14 mouse cellular contexts compared by ENCODE assay signal in the genomic region with DNA sequence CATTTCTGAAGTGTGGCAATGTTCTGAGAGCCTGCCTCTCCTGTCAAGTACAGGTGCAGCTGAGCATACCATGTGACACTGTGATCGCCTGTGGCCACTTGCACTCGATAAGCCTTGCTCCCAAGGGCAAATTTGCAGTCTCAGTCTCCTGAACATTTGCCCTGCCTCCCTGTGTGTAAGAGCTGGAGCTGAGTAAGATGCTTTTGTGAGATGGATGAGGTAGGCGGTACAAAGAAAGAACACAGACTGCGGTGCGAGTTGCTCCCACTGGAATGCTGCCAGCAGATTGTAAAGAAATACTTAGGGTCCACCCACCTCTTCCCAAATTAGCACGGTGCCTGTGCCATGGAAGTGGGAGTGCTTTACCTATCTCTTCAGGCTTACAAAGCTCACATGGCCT. TPM values are rescaled to one million over a fixed set of nuclear protein-coding genes. Genes with fewer than 3 reads are reported as not detected.
DNase-seq lines count a peak whose midpoint lies in the region; ATAC-seq and TF ChIP-seq lines count a peak whose summit lies in the region.
"Had no signal": no experiment of that assay in that cellular context is flagged by ENCODE, and none has a peak within 500 bp of the region (broad histone marks: within the 10 kb centered on the region; RNA-seq: fewer than 3 reads in every experiment).

No protein-coding gene starts in this region.

- no peak overlapping the region for H3K4me3 ChIP-seq in cerebellum, adult 2 months (replicated peaks; ENCODE audit: insufficient read depth, low read depth, low read length)
- H3K4me3 ChIP-seq in stomach, embryonic 16.5 days (replicated peaks; ENCODE audit: low read length): no peak overlapping the region
- no peak overlapping the region for H3K4me3 ChIP-seq in stomach, postnatal 0 days (ENCODE audit: low read depth, low read length)
- no peak overlapping the region for H3K4me3 ChIP-seq in lung, adult 2 months (replicated peaks; ENCODE audit: extremely low read depth, low read depth, low read length)
- H3K4me3 ChIP-seq: hindbrain, embryonic 10.5 days had no signal

- H3K4me1 ChIP-seq in cerebellum, adult 2 months (ENCODE audit: control insufficient read depth, insufficient read depth, low read length): peaks cover 39% of the 10 kb centered on the region
- peaks cover 29% of the 10 kb centered on the region for H3K4me1 ChIP-seq in stomach, embryonic 16.5 days (ENCODE audit: control insufficient read depth, insufficient read depth, low read length)
- H3K4me1 ChIP-seq in stomach, postnatal 0 days (replicated peaks; ENCODE audit: control insufficient read depth, insufficient read depth): peaks cover 18% of the 10 kb centered on the region
- H3K4me1 ChIP-seq in lung, adult 2 months (ENCODE audit: control insufficient read depth, insufficient read depth, low read length): peaks cover 12% of the 10 kb centered on the region; the same call in 1 of the 2 replicates
- H3K4me1 ChIP-seq: hindbrain, embryonic 10.5 days had no signal

- WGBS in cerebellum, adult 2 months: 50% methylated on average over 6 of the region's 6 CpGs
- 46% methylated on average over 6 of the region's 6 CpGs for WGBS in stomach, embryonic 16.5 days
- WGBS in stomach, postnatal 0 days: 23% methylated on average over 6 of the region's 6 CpGs
- 28% methylated on average over 6 of the region's 6 CpGs for WGBS in lung, adult 2 months

- H3K4me2 ChIP-seq in stomach, embryonic 16.5 days (ENCODE audit: low read depth, low read length): no peak overlapping the region
- no peak overlapping the region for H3K4me2 ChIP-seq in stomach, postnatal 0 days (replicated peaks; ENCODE audit: low read depth)
- H3K4me2 ChIP-seq: midbrain, embryonic 11.5 days had no signal

- H3K9me3 ChIP-seq in stomach, embryonic 16.5 days (replicated peaks; ENCODE audit: control insufficient read depth, low read length): no peaks in the 10 kb centered on the region
- no peaks in the 10 kb centered on the region for H3K9me3 ChIP-seq in stomach, postnatal 0 days (ENCODE audit: control insufficient read depth, low read length)
- H3K9me3 ChIP-seq: G1E; hindbrain, embryonic 10.5 days had no signal

- no peak overlapping the region for H3K9ac ChIP-seq in stomach, embryonic 16.5 days (ENCODE audit: low read length)
- H3K9ac ChIP-seq in stomach, postnatal 0 days (ENCODE audit: low read length): no peak overlapping the region

- H3K36me3 ChIP-seq in stomach, embryonic 16.5 days (ENCODE audit: control insufficient read depth, insufficient read depth, low read length): peaks cover 34% of the 10 kb centered on the region; the same call in 1 of the 2 replicates
- H3K36me3 ChIP-seq in stomach, postnatal 0 days (ENCODE audit: control insufficient read depth, insufficient read depth, low read length): peaks cover 40% of the 10 kb centered on the region

- TF ChIP-seq EP300 in stomach, postnatal 0 days (optimal IDR thresholded peaks at IDR 0.05): no peak

- no peak overlapping the region for H3K27ac ChIP-seq in cerebellum, adult 2 months (ENCODE audit: insufficient read depth, low read length)
- no peak overlapping the region for H3K27ac ChIP-seq in stomach, embryonic 16.5 days (ENCODE audit: low read length)
- no peak overlapping the region for H3K27ac ChIP-seq in stomach, postnatal 0 days (replicated peaks)
- H3K27ac ChIP-seq: hindbrain, embryonic 10.5 days; kidney, postnatal 0 days had no signal

- TF ChIP-seq POLR2A in cerebellum, adult 2 months (IDR thresholded peaks at IDR 0.05; ENCODE audit: borderline replicate concordance, insufficient read depth, low read length): no peak
- TF ChIP-seq POLR2A in lung, adult 2 months (IDR thresholded peaks at IDR 0.05; ENCODE audit: borderline replicate concordance, extremely low read depth, low read depth, low read length): no peak

- no peaks in the 10 kb centered on the region for H3K27me3 ChIP-seq in cerebellum, adult 2 months (ENCODE audit: control insufficient read depth, insufficient read depth, low read length)
- H3K27me3 ChIP-seq in stomach, embryonic 16.5 days (ENCODE audit: control insufficient read depth, insufficient read depth, low read length): no peaks in the 10 kb centered on the region
- H3K27me3 ChIP-seq in stomach, postnatal 0 days (ENCODE audit: control insufficient read depth, insufficient read depth, low read length): no peaks in the 10 kb centered on the region

- 0 out of 2 replicates have a peak, but pooled peaks have one; percentile 6 for ATAC-seq in stomach, embryonic 16.5 days (ENCODE audit: insufficient read depth, low FRiP score)
- no peak for ATAC-seq in stomach, postnatal 0 days (ENCODE audit: low FRiP score, low TSS enrichment)
- no peak for ATAC-seq in inflammation-experienced regulatory T-cells, adult 6 months

- DNase-seq in cerebellum, adult 9-10 months: peak; percentile 20
- DNase-seq in cerebellum, adult 2 months: no peak
- no peak for DNase-seq in stomach, postnatal 0 days (ENCODE audit: low spot score)
- DNase-seq in lung, adult 2 months: peak; percentile 26
- no peak for DNase-seq in thymus, postnatal 0 days (ENCODE audit: low spot score)
- no peak for DNase-seq in c-Kit-positive CD71-positive TER-119-positive erythroid progenitor cells, embryonic 14.5 days (ENCODE audit: low spot score)
- DNase-seq: adrenal gland, postnatal 14 days; thymus, postnatal 36 days had no signal

- TF ChIP-seq CTCF in cerebellum, adult 2 months (IDR thresholded peaks at IDR 0.05; ENCODE audit: borderline replicate concordance, insufficient read depth, low read depth, low read length): no peak
- no peak for TF ChIP-seq CTCF in stomach, postnatal 0 days (IDR thresholded peaks at IDR 0.05; ENCODE audit: low read depth)
- TF ChIP-seq CTCF in lung, adult 2 months (IDR thresholded peaks at IDR 0.05; ENCODE audit: insufficient read depth, low read length): no peak

RNA-seq across cellular contexts. Expression of a gene that starts 15.6 kb away (rescaled TPM):
- polyA plus RNA-seq in cerebellum, adult 2 months (2012; rRNA removed): 157 TPM in 2 replicates
- 252 and 291 TPM in 2 replicates for polyA plus RNA-seq in stomach, embryonic 16.5 days (2015; fragmentation: Nextera tagmentation; extraction: Ambion mirVana)
- polyA plus RNA-seq in stomach, postnatal 0 days (2015; fragmentation: Nextera tagmentation; extraction: Ambion mirVana): 174 and 178 TPM in 2 replicates
- 135 and 165 TPM in 2 replicates for polyA plus RNA-seq in lung, adult 2 months (2012; rRNA removed)
- 100 to 1,000 TPM; 339 to 508 (median 369) TPM for polyA plus RNA-seq in inflammation-experienced regulatory T-cells, adult 6 months (2017; shearing (Covaris generic))
- 265 and 280 TPM in 2 replicates for polyA plus RNA-seq in thymus, postnatal 0 days (2015; fragmentation: Nextera tagmentation; extraction: Ambion mirVana)

RNA-seq across cellular contexts. Expression of a gene that starts 44.4 kb away (rescaled TPM):
- 1.6 and 1.8 TPM in 2 replicates for polyA plus RNA-seq in cerebellum, adult 2 months (2012; rRNA removed)
- 0.77 and 1.4 TPM in 2 replicates for polyA plus RNA-seq in stomach, embryonic 16.5 days (2015; fragmentation: Nextera tagmentation; extraction: Ambion mirVana)
- polyA plus RNA-seq in stomach, postnatal 0 days (2015; fragmentation: Nextera tagmentation; extraction: Ambion mirVana): 0.62 and 0.93 TPM in 2 replicates
- polyA plus RNA-seq in lung, adult 2 months (2012; rRNA removed): 4.9 and 5.0 TPM in 2 replicates
- polyA plus RNA-seq in inflammation-experienced regulatory T-cells, adult 6 months (2017; shearing (Covaris generic)): 10 to 100 TPM in 1 of 3 experiments, 1 to 10 TPM in 2; 7.6 to 10.5 (median 8.7) TPM
- polyA plus RNA-seq in thymus, postnatal 0 days (2015; fragmentation: Nextera tagmentation; extraction: Ambion mirVana): 4.7 and 5.2 TPM in 2 replicates

Comparison
In these comparisons a context has a peak if more than half of its experiments do, and no peak if none do; other contexts are left out.
1. DNase-seq: peak in cerebellum, adult 9-10 months (single experiment) and lung, adult 2 months (single experiment); none in cerebellum, adult 2 months (0 of 2), stomach, postnatal 0 days (single experiment), thymus, postnatal 0 days (single experiment) and c-Kit-positive CD71-positive TER-119-positive erythroid progenitor cells, embryonic 14.5 days (single experiment).